Mouse (Mus musculus): ENCODE data around the gene Mrpl30. TPM values are rescaled to one million over a fixed set of nuclear protein-coding genes. Genes with fewer than 3 reads are reported as not detected.
A peak's percentile ranks its signal among the peaks of the same experiment; 100 is the strongest.

Mrpl30 gene
- total and polyA plus RNA-seq, 2 experiments from 2014 or later, result 45.2 to 298 TPM

- ATAC-seq (no peak), DNase-seq (ENCODE audit: low spot score) (peak; percentile 15)
- Histone ChIP-seq H3K4me2 (ENCODE audit: low read depth, low read length) (no peak overlapping the region), H3K27me3 (ENCODE audit: insufficient read depth, low read length) (no peaks in the 10 kb centered on the region), H3K4me3 (ENCODE audit: low read length) (no peak overlapping the region), H3K36me3 (ENCODE audit: insufficient read depth, low read length) (no peaks in the 10 kb centered on the region), H3K4me1 (ENCODE audit: insufficient read depth, low read length) (peaks cover 4% of the 10 kb centered on the region; the same call in 1 of the 2 replicates), H3K27ac (no peak overlapping the region), H3K9ac (replicated peaks; ENCODE audit: low read length) (no peak overlapping the region), H3K9me3 (ENCODE audit: low read length) (no peaks in the 10 kb centered on the region)
- TF ChIP-seq CTCF (IDR thresholded peaks at IDR 0.05; ENCODE audit: low read depth), result peak; percentile 71
- WGBS, result 75% methylated on average over 1 of the region's 1 CpGs
Measured at GRCm38 (mm10) chr1:37867056-37867455, 23.2 kb upstream of the Mrpl30 start.

- ATAC-seq (no peak), DNase-seq (ENCODE audit: low spot score) (no peak)
- Histone ChIP-seq H3K36me3 (ENCODE audit: insufficient read depth, low read length) (no peaks in the 10 kb centered on the region), H3K9me3 (ENCODE audit: low read length) (no peaks in the 10 kb centered on the region), H3K4me3 (ENCODE audit: low read length) (no peak overlapping the region), H3K4me2 (ENCODE audit: low read depth, low read length) (no peak overlapping the region), H3K9ac (replicated peaks; ENCODE audit: low read length) (no peak overlapping the region), H3K27me3 (ENCODE audit: insufficient read depth, low read length) (no peaks in the 10 kb centered on the region), H3K4me1 (ENCODE audit: insufficient read depth, low read length) (peaks cover 8% of the 10 kb centered on the region; the same call in 1 of the 2 replicates), H3K27ac (no peak overlapping the region)
- TF ChIP-seq CTCF (IDR thresholded peaks at IDR 0.05; ENCODE audit: low read depth), result no peak
- 70% methylated on average over 10 of the region's 10 CpGs for WGBS
Measured at GRCm38 (mm10) chr1:37867684-37868322, 22.5 kb upstream of the Mrpl30 start.

- no peak overlapping the region for H3K4me3 ChIP-seq (ENCODE audit: low read length)
- peaks cover 10% of the 10 kb centered on the region; the same call in 1 of the 2 replicates for H3K4me1 ChIP-seq (ENCODE audit: insufficient read depth, low read length)
- DNase-seq (ENCODE audit: low spot score) (no peak), ATAC-seq (no peak)
- H3K9ac ChIP-seq (replicated peaks; ENCODE audit: low read length), result no peak overlapping the region
- H3K36me3 ChIP-seq (ENCODE audit: insufficient read depth, low read length), result no peaks in the 10 kb centered on the region
- TF ChIP-seq CTCF (IDR thresholded peaks at IDR 0.05; ENCODE audit: low read depth), result no peak
- WGBS, result 65% methylated on average over 10 of the region's 10 CpGs
- no peaks in the 10 kb centered on the region for H3K27me3 ChIP-seq (ENCODE audit: insufficient read depth, low read length)
- H3K27ac ChIP-seq, result no peak overlapping the region
- no peaks in the 10 kb centered on the region for H3K9me3 ChIP-seq (ENCODE audit: low read length)
- no peak overlapping the region for H3K4me2 ChIP-seq (ENCODE audit: low read depth, low read length)
Measured at GRCm38 (mm10) chr1:37868640-37869039, 21.6 kb upstream of the Mrpl30 start.

GRCm38 (mm10) chr1:37869362-37869761 is 20.9 kb upstream of the Mrpl30 start:
- no peak for TF ChIP-seq CTCF (IDR thresholded peaks at IDR 0.05; ENCODE audit: low read depth)
- 59% methylated on average over 2 of the region's 2 CpGs for WGBS
- ATAC-seq, result no peak

GRCm38 (mm10) chr1:37871704-37872103 is 18.6 kb upstream of the Mrpl30 start, which contains the start of gene Lipt1:
TSS of gene Lipt1 (plus strand) at chr1:37871738.
- no peak for DNase-seq (ENCODE audit: low spot score)
- H3K27me3 ChIP-seq (ENCODE audit: insufficient read depth, low read length), result no peaks in the 10 kb centered on the region
- WGBS, result 5% methylated on average over 7 of the region's 7 CpGs
- peak within 1 kb of the TSS; percentile 50 for H3K9ac ChIP-seq (replicated peaks; ENCODE audit: low read length)
- peak within 1 kb of the TSS; percentile 84 for H3K4me2 ChIP-seq (ENCODE audit: low read depth, low read length)
- H3K27ac ChIP-seq, result peak within 1 kb of the TSS; percentile 68
- no peaks in the 10 kb centered on the region for H3K9me3 ChIP-seq (ENCODE audit: low read length)
- TF ChIP-seq CTCF (IDR thresholded peaks at IDR 0.05; ENCODE audit: low read depth), result no peak; the same call in 1 of the 2 replicates
- ATAC-seq, result peak; percentile 47
- peaks cover 10% of the 10 kb centered on the region; the same call in 1 of the 2 replicates for H3K4me1 ChIP-seq (ENCODE audit: insufficient read depth, low read length)
- H3K36me3 ChIP-seq (ENCODE audit: insufficient read depth, low read length), result peaks cover 9% of the 10 kb centered on the region; the same call in 1 of the 2 replicates
- peak within 1 kb of the TSS; percentile 50 for H3K4me3 ChIP-seq (ENCODE audit: low read length)

More at GRCm38 (mm10) chr1:37869362-37869761, 20.9 kb upstream of the Mrpl30 start:
- no peaks in the 10 kb centered on the region for H3K9me3 ChIP-seq (ENCODE audit: low read length)
- H3K4me2 ChIP-seq (ENCODE audit: low read depth, low read length), result no peak overlapping the region
- no peaks in the 10 kb centered on the region for H3K27me3 ChIP-seq (ENCODE audit: insufficient read depth, low read length)
- DNase-seq (ENCODE audit: low spot score), result no peak
- no peak overlapping the region for H3K27ac ChIP-seq
- H3K9ac ChIP-seq (replicated peaks; ENCODE audit: low read length), result no peak overlapping the region
- no peak overlapping the region for H3K4me3 ChIP-seq (ENCODE audit: low read length)
- H3K4me1 ChIP-seq (ENCODE audit: insufficient read depth, low read length), result peaks cover 10% of the 10 kb centered on the region; the same call in 1 of the 2 replicates
- H3K36me3 ChIP-seq (ENCODE audit: insufficient read depth, low read length), result no peaks in the 10 kb centered on the region

- 7% methylated on average over 33 of the region's 33 CpGs for WGBS
- no peak for TF ChIP-seq CTCF (IDR thresholded peaks at IDR 0.05; ENCODE audit: low read depth)
- H3K9ac ChIP-seq (replicated peaks; ENCODE audit: low read length), result peak overlapping the region; percentile 50
Measured at GRCm38 (mm10) chr1:37872131-37873067, 17.9 kb upstream of the Mrpl30 start.

More at GRCm38 (mm10) chr1:37872131-37873067, 17.9 kb upstream of the Mrpl30 start:
- Histone ChIP-seq H3K27ac (peak overlapping the region; percentile 68), H3K9me3 (ENCODE audit: low read length) (no peaks in the 10 kb centered on the region), H3K4me2 (ENCODE audit: low read depth, low read length) (peak overlapping the region; percentile 84), H3K4me1 (ENCODE audit: insufficient read depth, low read length) (peaks cover 10% of the 10 kb centered on the region; the same call in 1 of the 2 replicates), H3K36me3 (ENCODE audit: insufficient read depth, low read length) (peaks cover 14% of the 10 kb centered on the region; the same call in 1 of the 2 replicates), H3K4me3 (ENCODE audit: low read length) (peak overlapping the region; percentile 50), H3K27me3 (ENCODE audit: insufficient read depth, low read length) (no peaks in the 10 kb centered on the region)
- peak; percentile 94 for ATAC-seq
- peak; percentile 87 for DNase-seq (ENCODE audit: low spot score)
